Mouse (Mus musculus) 416B (cell line): ENCODE measurements around the gene Olfr364-ps1.

Source experiments
- DNase-seq: peaks from one replicate; pipeline ENCODE4 v3.0.0; 2011; ENCODE audit warnings: low read depth

The Olfr364-ps1 gene

DNA sequence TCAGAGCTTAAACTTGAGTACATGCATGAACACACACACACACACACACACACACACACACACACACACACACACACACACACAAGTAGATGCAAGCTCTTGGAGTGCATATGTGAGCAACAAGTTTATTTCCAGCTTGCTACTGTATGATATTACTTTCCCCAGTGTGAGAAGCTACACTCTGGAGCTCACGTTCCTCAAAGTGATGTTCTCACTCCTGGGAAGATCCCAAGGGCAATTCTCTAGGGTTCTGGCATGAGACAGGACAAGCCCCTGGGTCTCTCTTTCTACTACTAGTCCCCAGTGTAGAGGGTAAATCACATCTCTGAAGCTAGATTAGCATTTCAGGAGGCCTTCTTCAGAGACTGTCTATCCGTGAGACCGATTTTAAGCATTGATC is at the start of gene Olfr364-ps1:
Gene Olfr364-ps1, plus strand, starts transcription at position 301 of the 400 bp plus-strand sequence.
- DNase-seq: no peak

DNA sequence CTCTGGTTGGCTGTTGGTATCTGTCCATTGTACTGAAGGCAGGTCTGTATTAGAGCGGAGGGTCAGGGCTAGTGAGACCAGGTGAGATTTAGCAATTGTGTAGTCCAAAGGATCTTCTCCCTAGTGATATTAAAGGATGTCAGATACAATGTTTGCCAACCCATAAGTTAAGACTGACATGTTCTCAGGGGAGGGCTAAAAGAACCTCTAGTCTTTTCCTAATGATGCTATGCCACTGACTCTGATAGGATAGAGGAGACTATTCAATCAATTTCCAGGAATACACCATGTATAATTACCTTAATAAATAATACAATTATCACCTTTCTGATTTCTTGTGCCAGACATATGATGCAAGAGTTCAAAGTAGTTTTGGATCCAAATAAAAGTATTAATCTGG is 21.3 kb upstream of the Olfr364-ps1 start, which contains the start of gene Olfr362:
Gene Olfr362, minus strand, starts transcription at position 101 of the 400 bp plus-strand sequence.
- DNase-seq: no peak

DNA sequence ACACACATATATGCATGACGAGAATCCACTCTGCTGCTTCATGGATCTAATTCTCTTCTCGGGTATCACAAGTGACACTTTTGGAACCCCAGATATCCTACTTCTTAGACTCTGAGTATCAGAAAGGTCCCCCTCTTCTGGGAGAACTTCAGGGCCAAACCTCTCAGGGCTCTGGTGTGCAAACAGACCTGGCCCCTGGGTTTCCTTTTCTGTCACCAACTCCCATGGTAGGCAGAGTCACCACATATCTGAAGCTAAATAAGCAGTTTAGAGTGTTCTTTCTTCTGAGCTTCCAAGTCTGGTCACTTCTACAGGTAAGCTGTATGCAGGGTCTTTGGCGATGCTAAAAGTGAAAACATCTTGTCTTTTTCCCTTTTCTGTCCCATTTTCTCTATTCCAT is 48.8 kb downstream of the Olfr364-ps1 start, which contains the start of gene Olfr365:
Gene Olfr365, plus strand, starts transcription at position 301 of the 400 bp plus-strand sequence.
- no peak for DNase-seq
